16 mouse cellular contexts compared by ENCODE assay signal in genomic region chr8:122961458-122961857, GRCm38 (mm10).
DNase-seq lines count a peak whose midpoint lies in the region; ATAC-seq and TF ChIP-seq lines count a peak whose summit lies in the region.
"Had no signal": no experiment of that assay in that cellular context is flagged by ENCODE, and none has a peak within 500 bp of the region (broad histone marks: within the 10 kb centered on the region; RNA-seq: fewer than 3 reads in every experiment).

No protein-coding gene starts in this region.

- no peak for DNase-seq in kidney, adult 18-20 months
- peak; percentile 41 to 47 for DNase-seq in kidney, postnatal 25 days
- DNase-seq in layer of hippocampus, adult 11-12 months (ENCODE audit: low spot score): no peak
- no peak for DNase-seq in embryo, embryonic 10 days (ENCODE audit: low spot score)
- no peak for DNase-seq in T-cell, adult 2 months (ENCODE audit: low spot score)
- DNase-seq: cerebellum, adult 2 months; gastrocnemius, postnatal 14 days; thymus, postnatal 25 days had no signal

- ATAC-seq in kidney, embryonic 15.5 days (replicated peaks; ENCODE audit: low FRiP score): no peak
- ATAC-seq in common myeloid progenitor, adult 5-6 weeks (replicated peaks; ENCODE audit: low read depth, poor library complexity, severe bottlenecking): 0 out of 2 replicates have a peak, but pooled peaks have one; percentile 17
- ATAC-seq: forebrain, embryonic 16.5 days; midbrain, embryonic 15.5 days had no signal

- no peak overlapping the region for H3K9ac ChIP-seq in kidney, embryonic 15.5 days
- H3K9ac ChIP-seq: hindbrain, embryonic 15.5 days; midbrain, embryonic 15.5 days; neural tube, embryonic 13.5 days had no signal

- H3K27me3 ChIP-seq in kidney, embryonic 15.5 days: no peaks in the 10 kb centered on the region
- no peaks in the 10 kb centered on the region for H3K27me3 ChIP-seq in C2C12 (ENCODE audit: control insufficient read depth, insufficient read depth, insufficient read length)
- H3K27me3 ChIP-seq: hindbrain, embryonic 15.5 days; midbrain, embryonic 15.5 days; neural tube, embryonic 13.5 days had no signal

- H3K4me2 ChIP-seq in kidney, embryonic 15.5 days: 0 out of 2 replicates have a peak overlapping the region, but pooled peaks have one; percentile 4
- H3K4me2 ChIP-seq: hindbrain, embryonic 15.5 days; midbrain, embryonic 15.5 days; neural tube, embryonic 13.5 days had no signal

- H3K4me3 ChIP-seq in kidney, embryonic 15.5 days (replicated peaks): no peak overlapping the region
- no peak overlapping the region for H3K4me3 ChIP-seq in C2C12 (ENCODE audit: insufficient read depth, poor library complexity, severe bottlenecking)
- H3K4me3 ChIP-seq: erythroblast, embryonic 14.5 days; hindbrain, embryonic 15.5 days; midbrain, embryonic 15.5 days; neural tube, embryonic 13.5 days had no signal

- no peak for TF ChIP-seq CTCF in C2C12 (IDR thresholded peaks at IDR 0.05; ENCODE audit: control insufficient read depth, insufficient read depth, insufficient read length)

- no peaks in the 10 kb centered on the region for H3K9me3 ChIP-seq in kidney, embryonic 15.5 days (replicated peaks)
- H3K9me3 ChIP-seq: hindbrain, embryonic 15.5 days; midbrain, embryonic 15.5 days; neural tube, embryonic 13.5 days had no signal

- WGBS in kidney, embryonic 15.5 days: 9% methylated on average over 2 of the region's 2 CpGs

- peaks cover 96% of the 10 kb centered on the region for H3K79me3 ChIP-seq in C2C12 (ENCODE audit: low read depth)

- peaks cover 34% of the 10 kb centered on the region for H3K4me1 ChIP-seq in kidney, embryonic 15.5 days

- H3K36me3 ChIP-seq in kidney, embryonic 15.5 days: no peaks in the 10 kb centered on the region
- H3K36me3 ChIP-seq in C2C12 (ENCODE audit: control insufficient read depth, insufficient read depth): peaks cover 10% of the 10 kb centered on the region
- H3K36me3 ChIP-seq: hindbrain, embryonic 15.5 days; midbrain, embryonic 15.5 days; neural tube, embryonic 13.5 days had no signal

- peaks cover 100% of the 10 kb centered on the region for H3K79me2 ChIP-seq in C2C12 (ENCODE audit: control insufficient read depth, insufficient read depth)

- H3K27ac ChIP-seq in kidney, embryonic 15.5 days: 0 out of 2 replicates have a peak overlapping the region, but pooled peaks have one; percentile 27
- H3K27ac ChIP-seq: hindbrain, embryonic 15.5 days; midbrain, embryonic 15.5 days; neural tube, embryonic 13.5 days had no signal

- no peak overlapping the region for H3ac ChIP-seq in C2C12 (ENCODE audit: control insufficient read depth, insufficient read length, low read depth)

TF ChIP-seq in C2C12, 6 proteins besides CTCF, POLR2A, EP300 and RAD21:
- TF ChIP-seq CEBPB (IDR thresholded peaks at IDR 0.05; ENCODE audit: low read depth) (no peak), FOSL1 (IDR thresholded peaks at IDR 0.05; ENCODE audit: insufficient read depth, low read length, poor library complexity, severe bottlenecking) (no peak), MAX (IDR thresholded peaks at IDR 0.05) (no peak), USF1 (IDR thresholded peaks at IDR 0.05; ENCODE audit: low read depth) (peak; percentile 17)
TF ChIP-seq in C2C12: peak in this region for 1.

Comparison
In these comparisons a context has a peak if more than half of its experiments do, and no peak if none do; other contexts are left out.
1. DNase-seq: peak in kidney, postnatal 25 days (2 of 2); none in kidney, adult 18-20 months (single experiment), layer of hippocampus, adult 11-12 months (single experiment), embryo, embryonic 10 days (single experiment) and T-cell, adult 2 months (single experiment).